Mouse (Mus musculus): ENCODE results near the gene Gm45234.

Gene Gm45234

DNA sequence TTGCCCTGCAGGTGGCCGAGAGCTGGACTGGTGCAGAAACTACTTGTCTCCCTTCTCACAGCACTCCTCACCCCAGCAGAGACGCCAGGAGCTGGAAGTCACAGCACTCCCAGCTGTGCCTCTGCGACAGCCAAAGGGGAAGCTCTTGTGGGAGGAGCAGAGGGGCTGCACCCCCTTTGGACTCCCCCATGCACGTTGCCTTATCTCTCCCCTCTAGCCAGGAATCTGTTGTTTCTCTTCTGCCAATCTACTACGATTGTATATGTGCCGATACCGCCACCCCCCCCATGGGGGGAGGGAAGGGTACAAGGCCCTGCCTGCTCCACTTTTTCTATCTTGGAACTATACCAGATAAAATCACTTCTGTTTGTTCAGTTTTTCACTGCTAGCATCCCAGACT, 52.0 kb downstream of the Gm45234 start:
- DNase-seq: no peak

DNA sequence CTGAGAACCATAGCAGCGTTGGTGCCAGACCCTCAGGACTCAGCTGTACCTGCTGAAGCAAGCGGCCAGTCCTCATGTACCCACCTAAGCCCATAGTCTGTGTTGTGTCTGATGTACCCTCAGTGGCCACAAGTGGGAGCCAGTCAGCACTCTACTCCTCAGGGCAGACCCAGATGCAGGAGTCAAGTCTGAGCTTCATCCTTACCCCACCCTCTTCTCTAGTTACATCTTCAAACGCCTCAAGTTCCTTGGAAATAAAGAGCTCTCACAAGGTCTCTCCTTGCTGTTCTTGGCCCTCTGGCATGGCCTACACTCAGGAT, 53.1 kb downstream of the Gm45234 start:
- peak; percentile 71 for DNase-seq

DNA sequence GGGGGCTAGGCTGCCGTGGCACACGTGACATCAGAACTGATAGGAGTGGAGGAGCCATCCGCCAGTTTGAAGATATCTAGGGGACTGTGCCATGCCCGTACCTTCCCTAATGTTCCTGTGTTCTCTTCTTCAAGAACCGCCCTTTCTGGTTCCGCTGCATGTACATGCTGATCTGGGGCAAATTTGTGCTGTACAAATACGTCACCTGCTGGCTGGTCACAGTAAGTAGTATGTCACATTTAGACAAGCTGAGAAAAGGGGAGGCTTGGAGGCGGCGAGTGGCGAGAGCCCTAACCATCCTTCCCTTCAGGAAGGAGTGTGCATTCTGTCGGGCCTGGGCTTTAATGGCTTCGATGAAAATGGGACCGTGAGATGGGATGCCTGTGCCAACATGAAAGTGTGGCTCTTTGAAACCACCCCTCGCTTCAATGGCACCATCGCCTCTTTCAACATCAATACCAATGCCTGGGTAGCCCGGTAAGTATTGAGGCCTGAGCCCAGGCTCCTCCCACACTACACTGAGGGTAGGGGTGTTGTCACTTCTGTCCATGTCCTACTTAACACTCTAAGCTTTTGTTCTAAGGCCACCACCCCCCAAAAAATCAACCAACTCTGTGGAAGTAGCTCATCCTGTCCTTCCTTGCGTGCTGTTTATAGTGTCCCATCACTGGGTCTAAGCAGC, 53.6 kb downstream of the Gm45234 start:
- no peak for DNase-seq

DNA sequence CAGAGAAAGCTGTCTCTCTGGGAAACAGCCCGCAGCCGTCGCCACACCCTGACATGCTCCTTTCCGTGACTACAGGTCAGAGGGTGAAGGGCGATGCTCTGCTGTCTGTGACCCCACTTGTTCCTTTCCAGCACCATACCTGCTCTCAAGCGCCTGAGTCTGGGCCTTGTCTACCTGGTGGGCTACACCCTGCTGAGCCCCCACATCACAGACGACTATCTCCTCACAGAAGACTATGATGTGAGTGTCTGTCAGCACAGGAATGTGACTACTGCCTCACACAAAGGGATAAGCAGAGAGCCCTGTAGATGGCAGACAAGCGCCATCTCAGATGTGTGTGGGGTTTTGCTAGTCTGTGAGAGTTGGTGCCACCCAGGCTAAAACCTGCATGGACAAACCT, 54.5 kb downstream of the Gm45234 start:
- peak; percentile 32 for DNase-seq

DNA sequence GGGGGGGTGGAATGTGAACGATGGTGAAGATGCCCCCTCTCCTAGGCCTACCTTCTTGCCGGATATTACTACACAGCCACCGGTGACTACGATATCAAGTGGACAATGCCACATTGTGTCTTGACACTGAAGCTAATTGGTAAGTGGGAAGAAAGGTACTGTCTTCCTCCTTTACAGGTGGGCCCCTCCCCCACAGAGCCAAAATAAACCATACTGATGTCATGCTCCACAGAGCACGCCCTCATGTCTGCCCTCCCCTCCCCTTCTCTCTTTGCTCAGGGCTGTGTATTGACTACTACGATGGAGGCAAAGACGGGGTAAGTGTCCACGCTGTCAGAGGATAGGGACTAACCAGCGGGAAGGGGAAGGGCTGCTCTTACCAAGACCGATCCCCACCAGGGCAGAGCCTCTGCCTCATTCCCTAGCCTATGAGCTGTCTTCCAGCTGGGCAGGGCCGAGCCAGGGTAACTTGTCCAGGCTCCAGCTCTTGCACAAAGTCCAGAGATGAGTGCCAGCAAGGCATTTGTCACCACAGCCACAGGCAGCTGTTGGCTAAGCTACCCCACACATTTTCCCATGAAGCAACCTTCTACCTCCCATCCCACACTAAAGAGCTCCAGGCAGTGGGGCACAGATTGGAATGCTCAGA, 55.7 kb downstream of the Gm45234 start:
- no peak for DNase-seq

DNA sequence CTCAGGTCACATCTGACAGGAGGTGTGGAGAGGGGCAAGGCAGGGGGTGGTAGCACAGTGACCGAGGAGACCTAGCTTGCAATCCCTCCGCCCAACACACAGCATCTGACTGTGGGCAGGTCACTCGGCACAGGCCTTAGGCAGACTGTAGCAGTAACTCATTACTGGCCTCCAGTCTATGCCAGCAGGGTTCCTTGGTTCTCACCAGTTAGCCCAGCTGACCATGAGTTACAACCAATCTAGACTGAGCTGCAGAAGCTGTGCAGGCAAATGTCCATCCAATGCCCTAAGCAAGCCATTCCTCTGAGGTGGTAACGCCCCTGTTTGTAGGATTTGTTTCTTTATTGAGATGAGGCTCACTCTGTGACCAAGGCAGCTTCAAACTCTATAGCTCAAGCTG, 56.5 kb downstream of the Gm45234 start:
- no peak for DNase-seq

DNA sequence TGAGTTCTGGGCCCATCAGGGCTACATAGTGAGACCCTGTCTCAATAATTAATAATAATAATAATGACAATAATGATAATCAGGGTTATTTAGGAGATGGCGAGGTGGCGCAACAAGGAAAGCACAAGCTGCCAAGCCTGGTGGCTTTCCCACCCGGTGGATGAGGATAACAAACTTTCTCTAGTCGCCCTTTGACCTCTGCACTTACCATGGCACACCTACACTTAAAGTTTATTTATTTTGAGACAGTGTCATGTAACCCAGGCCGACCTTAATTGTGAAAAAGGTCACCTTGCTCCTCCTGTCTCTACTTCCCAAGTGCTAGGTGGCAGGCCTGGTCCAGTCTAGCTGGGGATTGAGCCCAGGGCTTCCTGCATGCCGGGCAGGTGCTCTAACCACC, 57.1 kb downstream of the Gm45234 start:
- DNase-seq: no peak

DNA sequence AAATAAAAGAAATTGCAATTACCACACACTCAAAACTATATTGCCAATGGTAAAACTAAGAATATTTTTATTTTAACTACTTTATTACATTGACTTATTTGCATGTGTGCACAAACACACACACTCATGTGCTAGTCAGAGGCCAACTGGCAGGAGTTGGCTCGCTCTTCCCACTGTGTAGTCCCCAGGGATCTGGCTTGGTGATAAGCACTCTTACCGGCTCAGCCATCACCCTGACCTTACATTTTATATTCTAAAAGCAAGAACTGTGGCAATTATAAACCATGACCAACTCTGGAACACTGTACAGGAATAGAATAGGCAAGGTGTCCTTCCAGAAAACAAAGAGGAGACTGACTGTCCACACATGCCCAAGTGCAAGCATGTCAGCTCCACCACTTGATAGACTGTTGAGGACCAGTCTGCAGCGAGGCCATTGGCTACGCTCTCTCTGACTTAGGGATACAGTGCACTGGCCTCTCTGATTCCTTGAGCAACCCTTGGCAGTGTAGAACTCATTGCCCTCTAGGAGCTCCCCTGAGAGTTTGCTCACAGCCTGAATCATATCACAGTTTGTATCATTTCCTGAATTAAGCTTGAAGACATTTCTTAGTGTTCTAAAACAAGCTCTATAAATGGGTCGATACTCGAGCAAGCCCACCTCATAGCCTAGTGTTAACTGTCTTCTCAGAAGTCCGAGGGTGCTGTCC, 59.2 kb downstream of the Gm45234 start:
- no peak for DNase-seq

DNA sequence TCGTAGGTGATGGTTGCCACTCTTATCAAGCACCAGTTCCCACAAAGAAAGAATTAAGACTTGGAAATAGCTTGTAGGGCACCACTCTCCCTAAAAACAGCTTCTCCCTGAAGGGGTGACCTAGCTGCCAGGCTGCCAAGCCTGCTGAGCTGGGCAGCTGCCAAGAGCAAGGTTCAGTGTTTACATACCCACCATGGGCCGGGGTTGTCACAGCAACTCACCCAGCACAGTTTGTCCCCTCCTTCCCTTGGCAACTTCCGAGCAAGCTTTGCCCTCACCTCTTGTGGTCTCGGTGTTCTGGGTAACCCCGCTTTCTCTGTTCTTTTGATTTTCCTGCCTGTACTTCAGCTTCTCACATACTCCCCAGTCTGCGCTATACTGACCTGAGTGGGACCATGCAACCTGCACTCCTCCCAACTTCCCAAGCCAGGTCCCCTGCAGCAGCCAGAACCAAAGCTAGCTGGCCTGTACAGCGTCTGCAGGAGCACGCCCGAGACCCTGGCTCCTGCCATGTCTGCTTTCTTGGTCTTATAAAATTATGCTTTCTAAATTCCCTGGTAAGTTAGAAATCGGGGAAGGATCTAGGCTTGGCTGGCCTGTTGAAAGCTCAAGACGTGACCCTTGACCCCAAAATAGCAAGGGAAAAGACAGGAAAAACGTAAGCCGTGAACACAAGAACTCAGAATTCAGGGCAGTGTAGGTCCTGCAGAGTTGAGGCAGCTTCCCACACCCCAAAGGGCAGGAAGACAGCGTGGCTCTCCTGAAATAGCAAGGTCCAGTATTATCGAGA, 61.5 kb downstream of the Gm45234 start:
- DNase-seq: peak; percentile 65

DNA sequence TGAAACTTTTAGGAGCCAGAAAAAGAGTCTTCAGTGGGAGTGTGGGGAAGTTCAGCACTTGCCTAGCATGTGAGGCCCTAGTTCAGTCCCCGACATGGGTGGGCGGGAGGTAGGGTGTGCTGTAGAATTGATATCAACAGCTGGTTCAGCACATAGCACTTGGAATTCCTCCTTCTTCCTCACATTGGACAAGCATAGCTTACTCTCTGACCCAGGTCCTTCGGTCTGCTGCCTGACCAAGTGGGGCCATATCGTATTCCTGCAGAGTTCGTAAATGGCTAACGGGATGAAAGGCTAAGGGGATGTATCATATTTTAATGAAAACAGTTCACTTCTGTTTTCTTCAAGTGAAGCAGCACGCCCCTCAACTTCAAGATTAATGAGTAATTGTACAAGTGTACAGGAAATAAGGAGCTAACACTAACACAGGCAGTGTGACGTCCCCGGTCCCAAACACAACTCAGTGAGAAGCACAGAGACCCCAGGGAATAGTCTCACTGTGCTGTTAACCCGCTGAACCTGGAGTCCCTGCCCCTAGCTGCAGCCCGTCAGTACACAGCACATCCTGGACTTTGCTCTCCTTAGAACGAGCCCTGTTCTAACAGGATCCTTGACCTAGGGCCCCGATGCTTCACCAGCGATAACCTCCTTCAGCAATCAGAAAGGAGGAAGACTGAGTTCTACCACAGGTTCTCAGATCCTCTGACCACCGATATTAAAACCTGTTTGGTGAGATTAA, 62.4 kb downstream of the Gm45234 start:
- no peak for DNase-seq

DNA sequence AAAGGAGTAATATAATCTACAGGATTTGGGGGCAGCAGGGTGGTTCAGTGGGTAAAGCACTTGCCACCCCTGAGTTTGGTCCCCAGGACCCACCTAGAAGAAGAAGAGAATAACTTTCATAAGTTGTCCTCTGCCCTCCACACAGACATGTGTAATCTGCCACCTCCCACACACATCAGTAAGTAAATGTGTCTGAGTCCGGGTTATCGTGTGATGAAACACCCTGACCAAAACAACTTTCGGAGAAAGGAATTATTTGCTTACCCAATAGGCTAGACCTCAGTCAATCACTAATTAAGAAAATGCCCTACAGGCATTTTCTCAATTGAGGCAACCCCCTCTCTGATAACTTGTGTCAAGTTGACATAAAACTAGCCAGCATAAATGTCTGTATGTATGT, 65.3 kb downstream of the Gm45234 start:
- DNase-seq: no peak
